Mouse (Mus musculus) embryonic stem cell, embryonic (primary cell): ENCODE results near the gene Ccl22.

Source experiments
- CTCF ChIA-PET, 4 experiments: fragments of 300-600 bp in 2 of 4; fragments of 350-600 bp in 2 of 4; sonication (Branson Sonifier 250); formaldehyde crosslinking; loops; one replicate each; lab custom pipeline; 2022; ENCODE audit warnings: inconsistent platforms in 2 of 4; lab: Charles Lee
- POLR2A ChIA-PET, 4 experiments: fragments of 300-600 bp in 2 of 4; fragments of 350-600 bp in 2 of 4; sonication (Branson Sonifier 250); formaldehyde crosslinking; loops; one replicate each; lab custom pipeline; 2022; ENCODE audit warnings: antibody characterized with exemption in 4 of 4, inconsistent platforms in 1 of 4; lab: Charles Lee

Gene Ccl22

DNA sequence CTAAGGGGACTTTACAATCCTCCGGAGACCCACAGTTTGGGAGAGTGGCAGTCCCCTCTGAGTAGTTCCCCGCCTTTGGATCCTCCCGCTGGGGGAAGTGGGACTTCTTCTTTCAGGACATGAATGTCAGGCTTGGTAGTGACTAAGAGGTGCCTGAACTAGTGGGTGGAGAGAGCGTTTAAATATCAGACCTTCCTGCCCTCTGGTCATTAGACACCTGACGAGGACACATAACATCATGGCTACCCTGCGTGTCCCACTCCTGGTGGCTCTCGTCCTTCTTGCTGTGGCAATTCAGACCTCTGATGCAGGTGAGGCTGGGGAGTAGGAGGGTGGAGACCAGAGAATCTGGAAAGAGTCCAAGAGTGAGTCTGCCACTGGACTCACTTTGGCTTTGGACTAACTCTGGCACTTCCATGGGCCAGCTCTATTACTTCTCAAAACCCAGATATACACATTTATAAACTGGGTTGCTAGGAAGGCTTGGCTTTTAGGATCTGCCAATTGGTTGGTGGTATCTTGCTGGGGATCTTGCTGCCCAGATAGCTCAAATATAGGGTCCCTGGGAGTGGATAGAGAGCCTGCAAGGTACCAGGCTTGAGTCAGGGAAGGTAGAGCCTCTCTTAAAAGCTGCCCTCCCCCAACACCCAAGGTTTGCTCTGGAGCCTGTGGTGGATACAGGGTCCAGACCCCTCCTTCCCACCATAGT is at the start of gene Ccl22:
Gene Ccl22, plus strand, starts transcription at position 115 of the 709 bp plus-strand sequence.
- CTCF ChIA-PET, result no interaction called here

DNA sequence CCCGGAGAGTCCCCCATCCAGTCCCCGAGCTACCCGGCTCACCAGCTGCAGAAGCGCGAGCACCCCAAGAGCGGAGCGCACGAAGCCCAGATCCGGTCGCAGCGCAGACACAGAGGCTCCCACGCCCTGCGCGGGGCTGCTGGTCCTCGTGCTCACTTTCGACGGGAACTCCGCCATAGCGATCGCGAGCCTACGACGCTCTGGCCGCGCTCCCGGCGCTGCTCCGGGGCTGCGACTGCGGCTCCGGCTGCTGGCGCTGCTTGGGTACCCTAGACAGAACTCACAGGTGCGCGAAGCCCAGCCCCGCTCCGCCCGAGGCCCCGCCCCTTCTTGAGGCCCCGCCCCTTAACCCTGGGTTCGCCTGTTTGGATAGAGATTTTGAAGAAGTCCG is 49.4 kb upstream of the Ccl22 start, which contains the start of gene Pllp:
Gene Pllp, minus strand, starts transcription at position 285 of the 391 bp plus-strand sequence.
- ChIA-PET POLR2A (interaction anchor here in 2 of 4 experiments (0.7 to 1.8 kb wide), 4 partner anchors 25 to 309 kb away, joined by 3 to 5 read pairs (median 4); partner anchors contain the start of genes Cx3cl1 (in 1 of the 2), Fam192a (in 1 of the 2) and Rspry1 (in 1 of the 2)), CTCF (interaction anchor here in 1 of 4 experiments (0.6 to 1.2 kb wide), 3 partner anchors 127 to 394 kb away, joined by 3 to 4 read pairs (median 4); no protein-coding TSS in a partner anchor)

More for the DNA sequence above, at the start of gene Ccl22:
- POLR2A ChIA-PET, result interaction anchor here in 1 of 4 experiments (0.5 kb wide), 1 partner anchor 237 kb away, joined by 3 read pairs; no protein-coding TSS in a partner anchor

DNA sequence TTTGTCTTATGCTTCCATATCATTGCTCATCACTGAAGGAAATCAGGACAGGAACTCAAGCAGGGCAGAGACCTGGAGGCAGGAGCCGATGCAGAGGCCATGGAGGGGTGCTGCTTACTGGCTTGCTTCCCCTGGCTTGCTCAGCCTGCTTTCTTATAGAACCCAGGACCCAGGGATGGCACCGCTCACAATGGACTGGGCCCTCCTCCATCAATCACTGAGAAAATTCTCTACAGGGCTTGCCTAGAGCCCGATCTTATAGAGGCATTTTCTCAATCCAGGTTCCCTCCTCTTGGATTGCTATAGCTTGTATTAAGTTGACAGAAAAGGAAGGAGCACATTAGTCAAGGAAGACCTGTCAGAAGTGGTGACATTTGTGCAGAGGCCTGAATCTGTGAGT is 48.8 kb upstream of the Ccl22 start:
- CTCF ChIA-PET, result interaction anchor here in 2 of 4 experiments (0.6 to 0.7 kb wide), 3 partner anchors 118 to 561 kb away, joined by 3 to 4 read pairs (median 4); no protein-coding TSS in a partner anchor
- POLR2A ChIA-PET, result interaction anchor here in 1 of 4 experiments (0.5 to 1.2 kb wide), 2 partner anchors 21 to 76 kb away, joined by 3 read pairs; partner anchors contain the start of gene Cx3cl1

DNA sequence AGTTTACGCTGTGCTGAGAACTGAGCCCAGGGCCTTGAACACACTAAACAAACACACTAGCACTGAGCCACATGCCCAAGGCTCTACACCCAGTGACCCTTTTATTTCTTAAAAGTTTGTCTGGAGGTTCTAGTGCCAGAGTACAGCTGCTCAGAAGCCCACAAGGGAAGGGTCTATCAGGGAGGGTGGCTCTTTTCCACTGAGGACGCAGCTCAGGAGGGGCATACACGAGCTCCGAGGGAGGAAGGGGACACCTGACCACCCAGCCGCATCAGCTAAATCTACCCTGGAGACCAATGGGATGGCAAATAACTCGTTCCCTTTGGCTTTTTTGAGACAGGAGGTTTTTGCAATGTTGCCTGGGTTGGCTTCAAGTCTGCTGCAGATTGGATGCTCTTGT is 47.4 kb upstream of the Ccl22 start:
- ChIA-PET CTCF (interaction anchor here in 1 of 4 experiments (1.6 kb wide), 1 partner anchor 117 kb away, joined by 4 read pairs; no protein-coding TSS in a partner anchor), POLR2A (interaction anchor here in 2 of 4 experiments (0.6 to 1.6 kb wide), 3 partner anchors 80 to 125 kb away, joined by 3 read pairs; no protein-coding TSS in a partner anchor)

DNA sequence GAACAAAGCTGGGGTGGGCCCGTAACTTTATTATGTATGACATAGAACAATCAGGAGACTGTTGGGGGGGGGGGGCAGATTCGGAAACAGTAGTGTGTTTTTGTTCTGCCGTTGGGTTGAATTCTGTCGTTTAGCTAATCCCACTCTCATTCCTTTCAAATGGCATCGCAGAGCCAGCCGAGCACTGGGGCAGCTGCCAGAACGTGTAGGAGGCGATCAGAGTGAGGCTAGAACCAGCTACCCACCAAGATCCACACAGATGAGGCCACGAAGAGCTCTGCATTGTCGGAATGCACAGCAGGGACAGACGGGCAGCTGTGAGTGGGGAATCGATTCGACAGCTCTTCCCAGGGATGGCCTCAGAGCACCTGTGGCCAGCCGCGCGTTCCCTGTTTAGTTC is 46.0 kb upstream of the Ccl22 start:
- ChIA-PET POLR2A (interaction anchor here (0.6 to 1.6 kb wide), 19 partner anchors 8 to 908 kb away, joined by 3 to 5 read pairs (median 3); partner anchors contain the start of genes Bbs2 (in 1 of the 4), Ciapin1 (in 1 of the 4) and Coq9 (in 1 of the 4)), CTCF (interaction anchor here (0.5 to 3.0 kb wide), 15 partner anchors 18 to 217 kb away, joined by 3 to 12 read pairs (median 4); partner anchors contain the start of gene Cx3cl1 (in 1 of the 4))

DNA sequence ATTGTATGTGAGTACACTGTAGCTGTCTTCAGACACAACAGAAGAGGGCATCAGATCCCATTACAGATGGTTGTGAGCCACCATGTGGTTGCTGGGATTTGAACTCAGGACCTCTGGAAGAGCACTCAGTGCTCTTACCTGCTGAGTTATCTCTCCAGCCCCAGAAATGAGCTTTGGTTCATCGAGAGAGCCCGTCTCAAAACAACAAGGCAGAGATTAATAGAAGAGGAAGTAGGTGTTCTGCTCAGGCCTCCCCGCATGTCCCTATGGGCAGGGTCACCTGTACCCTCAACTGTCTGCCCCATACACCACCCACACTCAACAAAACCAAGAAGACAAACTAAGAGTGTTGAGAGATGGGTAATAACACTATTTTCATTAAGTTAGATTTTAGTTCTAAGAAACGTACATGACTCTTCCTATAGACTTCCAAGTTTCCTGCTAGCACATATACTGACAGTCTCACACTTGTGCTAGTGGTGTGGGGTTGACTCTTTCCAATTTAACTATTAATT is 44.9 kb upstream of the Ccl22 start:
- ChIA-PET POLR2A (interaction anchor here in 1 of 4 experiments (1.1 to 1.3 kb wide), 2 partner anchors 9 to 179 kb away, joined by 3 to 5 read pairs; no protein-coding TSS in a partner anchor), CTCF (interaction anchor here in 3 of 4 experiments (0.7 to 3.0 kb wide), 3 partner anchors 72 to 303 kb away, joined by 3 to 12 read pairs (median 4); partner anchors contain the start of gene Cx3cl1 (in 1 of the 3))

DNA sequence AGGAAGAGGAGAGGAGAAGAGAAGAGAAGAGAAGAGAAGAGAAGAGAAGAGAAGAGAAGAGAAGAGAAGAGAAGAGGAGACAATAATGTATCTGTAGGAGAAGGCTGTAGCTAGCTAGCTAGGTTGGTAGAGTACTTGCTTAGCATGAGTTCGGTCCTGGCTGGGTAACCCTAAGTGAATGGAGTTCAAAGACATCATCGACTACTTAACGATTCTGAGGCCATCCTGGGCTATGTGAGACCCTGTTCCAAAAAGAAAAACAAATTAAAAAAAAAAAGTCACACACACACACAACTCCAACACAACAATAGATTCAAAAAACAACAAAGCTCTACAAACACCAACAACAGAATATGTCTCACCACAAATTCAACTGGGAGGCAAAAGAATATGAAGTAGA is 43.2 kb upstream of the Ccl22 start:
- POLR2A ChIA-PET, result interaction anchor here in 3 of 4 experiments (0.7 to 1.6 kb wide), 6 partner anchors 72 to 215 kb away, joined by 3 to 4 read pairs (median 3); partner anchors contain the start of genes Fam192a (in 1 of the 3) and Rspry1 (in 1 of the 3)
- CTCF ChIA-PET, result interaction anchor here (0.6 to 2.3 kb wide), 13 partner anchors 99 to 371 kb away, joined by 3 to 31 read pairs (median 5); partner anchors contain the start of gene Cpne2 (in 1 of the 4)

DNA sequence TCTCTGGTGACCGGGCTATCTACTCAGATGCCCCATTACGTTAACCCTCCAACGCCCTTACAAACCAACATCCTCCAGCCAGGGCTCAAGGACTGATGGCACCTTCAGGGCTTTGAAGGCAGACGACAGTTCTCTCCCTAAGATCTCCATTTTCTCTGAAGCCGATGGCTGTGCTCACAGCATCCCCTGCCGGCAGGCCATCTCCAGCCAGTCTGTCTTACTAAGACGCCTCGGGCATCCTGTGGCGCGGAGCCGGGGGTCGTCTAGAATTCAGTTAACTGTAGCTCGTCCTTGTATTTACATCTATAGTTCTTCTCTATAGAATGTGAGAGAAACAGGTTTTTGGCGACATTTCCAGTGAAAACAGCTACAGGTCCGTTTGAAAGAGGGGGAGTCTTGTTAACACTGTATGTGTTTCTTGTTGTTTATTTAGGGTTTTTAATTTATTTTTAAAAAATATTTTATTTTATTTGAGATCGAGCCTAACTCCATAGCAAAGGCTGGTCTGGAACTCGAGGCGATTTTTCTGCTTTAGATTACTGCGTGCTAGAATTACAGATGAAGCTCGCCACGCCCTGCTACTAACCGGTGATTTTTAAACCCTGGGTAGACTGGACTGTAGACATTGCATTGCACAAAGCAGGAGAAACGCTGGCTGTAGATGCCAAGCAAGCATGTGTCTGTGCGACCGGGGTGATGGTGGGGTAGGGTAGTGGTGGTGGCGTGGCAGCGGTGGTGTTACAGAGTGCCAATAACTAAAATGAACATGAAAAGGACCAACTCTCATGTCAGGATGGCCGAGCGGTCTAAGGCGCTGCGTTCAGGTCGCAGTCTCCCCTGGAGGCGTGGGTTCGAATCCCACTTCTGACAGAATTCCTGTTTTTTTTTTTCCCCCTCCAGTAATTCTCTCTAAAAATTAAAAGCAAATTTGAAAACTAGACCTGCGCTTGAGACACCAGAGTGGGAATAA is 42.3 kb upstream of the Ccl22 start:
- CTCF ChIA-PET, result interaction anchor here (0.5 to 2.3 kb wide), 48 partner anchors 8 to 1303 kb away, joined by 3 to 31 read pairs (median 5); partner anchors contain the start of genes Arl2bp (in 1 of the 4), Cpne2 (in 1 of the 4), Fam192a (in 1 of the 4) and Rspry1 (in 1 of the 4)
- POLR2A ChIA-PET, result interaction anchor here in 3 of 4 experiments (0.6 to 2.0 kb wide), 13 partner anchors 10 to 453 kb away, joined by 3 to 10 read pairs (median 4); no protein-coding TSS in a partner anchor

DNA sequence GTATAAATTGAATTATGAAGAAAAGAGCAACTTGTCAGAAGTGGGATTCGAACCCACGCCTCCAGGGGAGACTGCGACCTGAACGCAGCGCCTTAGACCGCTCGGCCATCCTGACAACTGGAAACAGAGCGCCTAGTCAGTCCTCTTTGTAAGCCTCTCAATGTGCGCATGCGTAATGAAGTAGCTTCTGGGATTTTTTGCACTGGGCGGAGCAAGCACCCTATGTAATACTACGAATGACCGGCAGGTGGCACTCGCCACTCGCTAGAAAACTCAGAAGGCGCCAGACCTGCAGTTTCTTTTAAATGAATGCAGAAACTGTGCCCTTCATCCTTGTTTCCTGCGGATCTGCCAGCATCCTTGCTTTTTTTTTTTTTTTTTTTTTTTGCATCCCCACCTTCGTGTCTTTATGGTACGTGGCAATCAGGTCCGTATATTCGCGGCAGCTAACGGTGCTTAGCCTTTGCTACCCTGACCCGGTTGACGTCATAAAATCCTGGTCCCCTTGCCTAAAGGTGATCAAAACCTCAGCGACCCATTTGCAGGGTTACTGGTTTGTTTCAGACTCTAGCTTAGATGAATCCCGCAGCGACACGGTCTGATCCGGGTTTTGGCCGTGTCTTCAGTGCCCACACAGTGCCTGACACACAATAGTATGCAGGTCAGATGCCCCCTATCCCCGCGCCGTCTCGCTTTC is 41.3 kb upstream of the Ccl22 start:
- POLR2A ChIA-PET, result interaction anchor here in 3 of 4 experiments (0.6 to 2.0 kb wide), 7 partner anchors 41 to 604 kb away, joined by 3 to 10 read pairs (median 4); no protein-coding TSS in a partner anchor
- CTCF ChIA-PET, result interaction anchor here (0.5 to 2.3 kb wide), 40 partner anchors 9 to 1302 kb away, joined by 3 to 31 read pairs (median 6); partner anchors contain the start of genes Arl2bp (in 1 of the 4), Fam192a (in 1 of the 4) and Rspry1 (in 1 of the 4)

DNA sequence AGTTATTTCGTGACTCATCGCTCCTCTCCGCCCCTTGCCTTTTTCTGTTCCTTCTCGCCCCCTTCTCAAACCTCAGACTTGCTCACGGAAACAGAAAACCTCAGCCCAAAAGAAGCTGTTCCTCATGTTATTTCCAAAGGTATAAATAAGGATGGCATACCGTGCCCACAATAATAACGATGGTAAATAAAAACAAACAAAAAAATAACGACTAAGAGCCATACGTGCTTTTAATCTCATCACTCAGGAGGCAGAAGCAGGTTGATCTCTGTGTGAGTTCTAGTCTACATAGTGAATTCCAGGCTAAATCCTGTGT is 40.8 kb upstream of the Ccl22 start:
- ChIA-PET POLR2A (interaction anchor here in 1 of 4 experiments (1.4 to 2.0 kb wide), 2 partner anchors 69 to 110 kb away, joined by 3 to 6 read pairs; no protein-coding TSS in a partner anchor), CTCF (interaction anchor here in 3 of 4 experiments (0.7 to 1.5 kb wide), 7 partner anchors 18 to 204 kb away, joined by 3 to 13 read pairs (median 4); no protein-coding TSS in a partner anchor)

DNA sequence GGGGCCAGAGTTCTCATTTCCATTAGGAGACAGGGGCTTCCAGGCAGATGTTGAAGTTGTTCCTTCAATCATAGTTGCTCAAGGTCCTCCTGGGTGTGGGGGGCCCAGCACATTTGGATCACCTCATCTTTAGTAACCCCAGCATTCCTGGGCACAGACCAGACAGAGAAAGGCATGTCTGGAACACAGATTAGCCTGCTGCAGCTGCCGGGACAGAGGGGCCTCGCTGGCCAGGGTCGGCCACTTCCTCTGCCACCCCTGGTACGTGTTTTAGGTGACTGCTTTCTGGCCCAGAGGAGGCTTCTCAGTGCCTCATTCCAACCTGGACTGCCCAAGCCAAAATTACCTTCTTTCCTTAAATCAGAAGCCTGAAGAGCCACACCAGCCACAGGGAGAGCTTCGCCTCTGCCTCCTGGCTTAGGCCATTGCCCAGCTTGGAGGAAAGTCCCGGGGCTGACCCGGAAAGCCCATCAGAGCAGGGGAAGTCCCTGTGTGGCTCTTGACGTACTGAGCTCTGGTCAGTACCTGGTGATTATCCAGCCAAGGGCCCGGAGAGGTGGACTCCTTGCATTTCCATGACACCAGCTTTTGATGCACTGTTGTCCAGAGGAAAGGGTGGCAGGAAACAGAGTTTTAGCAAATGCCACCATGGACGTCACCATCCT is 39.7 kb upstream of the Ccl22 start:
- POLR2A ChIA-PET, result interaction anchor here in 3 of 4 experiments (0.8 to 1.3 kb wide), 6 partner anchors 66 to 170 kb away, joined by 3 to 6 read pairs (median 4); partner anchors contain the start of genes Cx3cl1 (in 1 of the 3) and Dok4 (in 1 of the 3)

DNA sequence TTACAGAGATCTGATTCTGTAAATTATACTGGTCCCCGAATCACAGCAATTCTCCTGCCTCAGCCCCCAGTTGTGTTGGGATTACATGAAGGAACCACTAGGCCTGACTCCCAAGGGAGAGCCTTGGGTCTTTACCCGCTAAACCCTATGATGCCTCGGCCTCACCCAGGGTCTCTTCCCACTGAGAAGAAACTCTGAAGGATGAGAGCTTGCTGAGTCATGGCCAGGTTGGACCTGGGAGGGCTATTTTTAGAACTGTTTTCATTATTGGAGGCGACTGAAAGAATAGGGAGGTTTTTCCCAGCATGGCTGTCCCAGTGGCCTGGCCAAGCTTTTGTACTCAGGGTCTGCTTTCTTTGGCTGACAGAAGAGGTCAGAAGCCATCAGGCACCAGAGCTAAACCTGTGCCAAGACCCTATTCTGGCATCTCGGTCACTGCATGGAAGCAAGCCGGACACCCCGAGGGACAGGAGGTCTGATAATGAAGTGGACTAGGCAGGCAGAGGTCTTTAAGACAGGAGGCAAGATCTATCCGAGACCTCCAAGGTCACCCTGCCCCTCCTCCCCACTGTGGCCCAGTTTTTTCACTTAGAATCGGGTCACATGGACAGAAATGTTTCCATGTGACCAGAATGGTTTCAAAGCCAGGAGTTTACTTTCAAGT is 38.5 kb upstream of the Ccl22 start:
- POLR2A ChIA-PET, result interaction anchor here in 3 of 4 experiments (0.8 to 1.3 kb wide), 5 partner anchors 65 to 169 kb away, joined by 3 to 6 read pairs (median 4); partner anchors contain the start of genes Cx3cl1 (in 1 of the 3) and Dok4 (in 1 of the 3)
- CTCF ChIA-PET, result interaction anchor here in 2 of 4 experiments (0.9 to 1.7 kb wide), 5 partner anchors 96 to 210 kb away, joined by 3 to 6 read pairs (median 3); no protein-coding TSS in a partner anchor

More for the DNA sequence above, 39.7 kb upstream of the Ccl22 start:
- CTCF ChIA-PET, result interaction anchor here (0.8 to 1.7 kb wide), 7 partner anchors 97 to 212 kb away, joined by 3 to 6 read pairs (median 3); no protein-coding TSS in a partner anchor

DNA sequence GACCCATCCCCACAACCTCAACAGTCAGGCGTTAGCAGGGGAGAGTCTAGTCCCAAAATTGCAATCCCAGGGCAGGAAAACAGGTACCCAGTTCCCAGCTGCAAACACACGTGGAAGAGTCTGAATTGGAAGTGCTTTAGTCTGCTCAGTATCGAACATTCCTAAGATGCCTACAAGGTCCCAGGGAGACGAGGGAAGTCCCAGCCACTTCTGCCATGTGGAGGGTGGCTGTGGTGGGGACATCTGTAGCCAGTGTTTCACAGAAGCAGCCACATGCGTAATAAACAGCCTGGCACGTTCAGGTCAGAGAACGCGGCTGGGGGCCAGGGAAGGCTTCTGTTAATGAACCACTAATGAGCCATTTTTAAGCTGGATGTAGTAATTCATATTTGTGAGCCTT is 35.1 kb upstream of the Ccl22 start:
- POLR2A ChIA-PET, result no interaction called here

DNA sequence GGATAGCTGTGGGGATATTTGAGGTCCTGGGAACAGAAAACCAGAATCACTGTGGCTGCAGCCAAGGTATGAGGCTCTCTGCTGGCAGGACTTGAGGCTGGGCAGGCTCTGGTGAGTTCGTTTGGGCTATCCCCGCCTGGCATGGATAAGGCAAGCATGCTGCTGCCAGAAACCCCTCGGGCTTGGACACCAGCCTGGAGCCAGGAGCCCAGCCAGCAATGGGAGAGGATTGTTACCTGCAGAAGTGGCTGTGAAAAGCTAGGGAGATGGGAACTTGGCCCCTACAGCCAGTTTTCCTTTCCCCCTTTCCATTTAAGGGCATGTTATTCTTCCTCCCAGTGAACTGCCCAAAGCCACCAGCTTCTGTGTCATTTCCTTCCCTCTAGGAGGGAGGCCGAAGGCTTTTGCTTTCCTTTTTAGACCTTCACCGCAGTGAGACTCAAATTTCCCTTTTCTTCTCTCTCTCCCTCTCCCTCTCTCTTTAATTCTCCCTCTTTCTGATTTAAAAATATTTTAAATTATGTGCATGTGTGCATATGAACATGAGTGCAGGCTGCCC is 34.2 kb upstream of the Ccl22 start:
- POLR2A ChIA-PET, result no interaction called here
- CTCF ChIA-PET, result no interaction called here

More for the DNA sequence above, 35.1 kb upstream of the Ccl22 start:
- CTCF ChIA-PET, result interaction anchor here in 1 of 4 experiments (0.5 kb wide), 1 partner anchor 236 kb away, joined by 3 read pairs; no protein-coding TSS in a partner anchor
